Mouse (Mus musculus) lung, adult 2 months (tissue): ENCODE measurements around the gene Synj2.

Source experiments
- CTCF ChIP-seq: fragments of 200-500 bp; IDR thresholded peaks from 2 replicates; pipeline ENCODE4 v1.5.1; 2011; ENCODE audit warnings: mild to moderate bottlenecking, low read length, control low read depth; ENCODE audit not compliant: insufficient read depth
- POLR2A ChIP-seq: fragments of 200-500 bp; IDR thresholded peaks from 2 replicates; pipeline ENCODE4 v1.6.1; 2011; ENCODE audit warnings: low read depth, mild to moderate bottlenecking, control low read depth, low read length, borderline replicate concordance; ENCODE audit errors: extremely low read depth

DNA sequence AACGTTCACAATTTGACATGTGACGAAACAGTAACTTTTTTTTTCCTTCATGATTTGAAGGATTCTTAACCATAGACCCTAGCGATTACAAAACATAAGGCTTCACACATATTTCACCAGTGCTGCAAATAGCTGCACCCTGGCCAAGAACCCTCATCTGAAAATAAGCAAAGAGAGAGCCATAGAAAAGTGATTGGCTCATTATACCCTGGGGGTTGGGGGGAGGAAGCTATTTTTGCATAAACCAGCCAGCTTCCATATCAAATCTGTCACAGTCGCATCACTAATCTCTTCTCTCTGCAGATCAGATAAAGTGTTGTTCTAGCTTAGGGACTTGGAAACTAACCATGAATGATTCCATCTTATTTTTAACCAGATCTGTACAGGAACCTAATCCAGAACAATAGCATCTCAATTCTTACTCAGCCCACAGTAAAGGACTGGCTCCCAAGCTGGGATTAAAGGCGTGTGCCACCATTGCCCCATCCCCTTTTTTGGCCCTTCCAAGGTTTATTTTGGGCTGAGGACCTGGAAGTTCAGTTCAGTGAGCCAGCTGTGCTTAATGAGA, 142.3 kb downstream of the Synj2 start:
- TF ChIP-seq CTCF (no peak), POLR2A (no peak)
